Mouse (Mus musculus) NIH3T3 (cell line): ENCODE results near the gene Tiam1.

Experiments
- DNase-seq: peaks from one replicate; pipeline ENCODE4 v3.0.0-alpha.2; 2012; ENCODE audit warnings: low read depth

Gene Tiam1

DNA sequence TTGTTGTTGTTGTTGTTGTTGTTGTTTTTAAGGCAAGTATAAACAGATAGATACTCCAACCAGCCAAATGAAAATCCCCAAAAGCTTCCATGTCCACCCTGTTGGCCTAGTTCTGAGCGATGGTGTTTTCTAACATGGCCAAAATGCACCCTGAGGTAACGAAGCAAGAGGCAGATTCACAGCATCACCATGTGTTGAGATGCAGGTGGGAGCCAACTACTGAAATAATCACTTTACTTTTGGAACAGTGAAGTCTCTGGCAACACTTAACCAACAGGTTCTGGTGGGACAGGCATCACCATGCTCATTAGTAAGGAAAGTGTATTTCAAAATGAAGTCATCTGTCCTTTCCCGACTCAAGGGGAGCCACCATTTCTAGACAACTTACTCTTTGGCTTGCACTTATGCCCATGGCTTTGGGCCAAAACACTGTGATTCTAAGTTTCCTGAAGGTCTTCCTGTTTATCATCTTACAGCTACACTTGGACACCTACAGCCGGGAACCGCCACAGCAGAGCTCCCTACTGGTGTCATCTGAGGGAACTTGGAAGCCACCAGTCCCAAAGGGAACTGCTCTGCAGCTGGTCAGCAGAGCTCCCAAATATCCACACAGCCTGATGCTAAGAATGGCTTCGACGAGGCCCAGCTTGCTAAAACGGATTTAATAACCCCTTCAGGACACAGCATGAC is 230.7 kb downstream of the Tiam1 start:
- no peak for DNase-seq

GRCm38 (mm10) chr16:89909393-89910068 is 234.0 kb downstream of the Tiam1 start:
- no peak for DNase-seq

DNA sequence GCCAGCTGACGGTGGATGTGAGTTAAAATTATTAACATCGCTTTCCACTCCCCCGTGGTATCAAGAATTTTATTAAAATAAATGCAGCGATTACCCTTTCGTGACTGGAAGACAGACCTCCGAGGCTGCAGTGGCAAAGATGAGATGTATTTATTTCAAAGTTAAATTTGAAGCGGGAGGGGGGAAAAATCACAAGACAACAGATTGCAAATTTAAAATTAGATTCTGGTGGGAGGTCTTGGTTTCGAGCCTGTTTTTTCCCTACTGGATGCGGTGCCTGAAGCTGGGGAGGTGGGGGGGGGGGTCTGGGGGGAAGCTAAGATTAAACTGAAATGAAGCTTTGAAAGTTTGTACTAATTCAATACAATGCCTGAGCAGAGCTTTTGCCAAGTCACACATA is 235.9 kb downstream of the Tiam1 start:
- DNase-seq = no peak

GRCm38 (mm10) chr16:89906909-89907308 is 236.7 kb downstream of the Tiam1 start:
- peak; percentile 62 for DNase-seq

DNA sequence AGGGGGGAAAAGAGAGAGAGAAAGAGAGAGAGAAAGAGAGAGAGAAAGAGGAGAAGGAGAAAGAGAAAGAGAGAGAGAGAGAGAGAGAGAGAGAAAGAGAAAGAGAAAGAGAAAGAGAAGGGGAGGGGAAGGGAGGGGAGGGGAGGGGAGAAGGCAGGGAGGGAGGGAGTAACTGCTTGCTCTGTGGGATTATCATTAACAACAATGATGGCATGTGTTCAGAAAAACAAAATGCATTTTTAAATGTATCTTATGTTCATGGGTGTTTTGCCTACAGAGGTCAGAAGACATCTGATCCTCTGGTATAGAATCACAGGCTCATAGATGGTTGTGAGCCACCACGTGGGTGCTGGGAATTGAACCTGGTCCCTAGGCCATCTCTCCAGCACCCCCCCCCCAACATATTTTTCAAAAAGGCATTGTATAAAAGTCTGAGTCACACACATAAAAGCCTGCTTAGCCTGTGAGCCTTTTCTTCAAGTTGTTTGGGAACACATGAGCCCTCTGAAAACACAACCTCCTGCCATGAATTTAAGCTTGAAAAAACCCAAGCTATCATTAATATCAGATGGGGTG is 237.8 kb downstream of the Tiam1 start:
- DNase-seq = no peak

DNA sequence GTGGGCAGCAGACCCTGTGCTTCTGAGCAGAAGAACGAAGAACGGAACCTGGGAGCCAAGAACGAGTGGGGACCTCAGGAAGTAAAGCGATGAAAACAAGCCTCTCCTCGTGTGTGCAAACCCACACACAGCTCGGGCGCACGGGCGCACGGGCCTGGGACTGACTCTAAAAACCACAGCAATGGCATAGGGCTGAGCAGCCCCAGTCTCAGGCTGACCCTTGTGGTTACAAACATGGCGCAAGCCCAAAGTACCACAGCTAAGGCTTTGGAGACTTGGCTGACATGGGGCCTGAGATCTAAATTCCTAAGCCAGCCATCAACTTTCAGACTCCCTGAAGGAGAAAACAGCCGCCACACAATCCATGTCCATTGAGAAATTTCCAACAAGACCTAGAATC is 239.4 kb downstream of the Tiam1 start:
- peak; percentile 16 for DNase-seq

- no peak for DNase-seq
Observed at GRCm38 (mm10) chr16:89902578-89903304, 240.8 kb downstream of the Tiam1 start.

DNA sequence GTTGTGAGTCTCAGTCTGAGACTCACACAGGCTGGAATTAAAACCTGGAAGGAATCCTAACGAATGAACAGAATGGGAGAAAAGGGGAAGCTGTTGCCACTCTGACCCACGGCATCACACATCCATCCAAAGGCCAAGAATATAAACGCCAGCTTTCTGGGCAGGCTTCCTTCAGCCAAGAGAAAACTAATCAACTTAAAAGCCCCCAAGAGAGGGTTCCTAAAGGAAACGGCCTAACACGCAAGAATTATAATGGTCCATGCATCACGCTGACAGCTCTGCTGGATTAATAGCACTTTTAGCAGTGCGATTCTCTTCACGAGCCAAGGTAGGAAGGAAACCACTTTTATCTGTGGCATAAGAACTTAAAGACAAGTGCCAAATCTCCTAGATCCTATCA is 242.9 kb downstream of the Tiam1 start:
- no peak for DNase-seq

DNA sequence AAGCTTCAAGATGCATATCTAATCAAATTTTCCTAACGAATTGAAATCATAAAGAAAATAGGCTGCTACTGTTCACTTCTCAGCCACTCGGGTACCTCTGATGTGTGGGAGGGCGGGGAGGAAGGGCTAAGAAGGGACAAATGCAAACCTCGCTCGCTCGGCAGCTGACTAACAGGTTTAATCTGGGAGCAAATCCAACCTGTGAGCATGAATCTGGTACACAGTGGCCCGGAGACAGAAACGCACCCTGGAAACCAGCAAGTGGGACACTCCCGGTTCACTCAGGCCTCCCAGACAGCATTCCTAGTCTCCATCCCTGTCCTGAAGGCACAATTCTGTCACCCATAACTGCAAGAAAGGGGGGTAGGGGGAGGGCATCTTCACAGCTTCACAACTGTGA is 244.4 kb downstream of the Tiam1 start:
- no peak for DNase-seq

GRCm38 (mm10) chr16:89898299-89898625 is 245.3 kb downstream of the Tiam1 start:
- no peak for DNase-seq

DNA sequence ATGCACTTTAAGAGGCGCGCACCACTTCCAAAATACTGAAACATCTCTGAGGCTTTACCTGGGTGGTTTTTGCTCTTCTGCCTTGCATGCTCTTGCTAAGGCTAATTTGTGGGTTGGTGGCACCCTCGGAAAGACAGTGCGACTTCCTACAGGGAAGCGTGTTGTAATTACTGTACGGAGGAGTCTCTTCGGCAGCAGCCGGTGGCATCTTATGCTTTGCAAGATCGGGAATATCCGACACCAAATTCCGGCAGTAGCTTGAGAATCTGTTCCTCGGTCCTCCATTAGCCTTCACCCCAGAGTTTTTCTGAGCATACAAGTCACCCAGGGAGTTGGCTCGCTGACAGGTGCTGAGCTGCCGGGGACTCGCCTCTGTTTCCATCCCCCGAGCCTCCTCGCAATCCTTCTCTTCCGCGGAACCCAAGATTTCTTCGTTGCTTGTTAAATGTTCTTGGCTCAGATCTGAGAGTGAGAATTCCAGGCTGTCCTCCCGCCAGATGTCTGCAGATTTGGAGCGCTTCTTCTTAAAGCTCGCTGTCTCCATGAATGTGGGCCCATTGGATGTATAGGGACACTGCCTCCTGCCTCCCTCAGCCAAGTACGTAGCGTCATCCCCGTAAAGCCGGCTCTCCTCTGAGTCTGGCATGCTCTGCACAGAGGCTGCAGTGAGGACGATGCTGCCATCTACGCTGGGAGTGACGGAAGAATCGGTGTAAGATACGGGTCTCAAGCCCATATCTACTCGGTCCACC is 245.8 kb downstream of the Tiam1 start:
- no peak for DNase-seq

- no peak for DNase-seq
Observed at GRCm38 (mm10) chr16:89896885-89897546, 246.6 kb downstream of the Tiam1 start.

- DNase-seq = no peak
Observed at GRCm38 (mm10) chr16:89896392-89896791, 247.2 kb downstream of the Tiam1 start.

- peak; percentile 14 for DNase-seq
Observed at GRCm38 (mm10) chr16:89895283-89895682, 248.3 kb downstream of the Tiam1 start.

GRCm38 (mm10) chr16:89894816-89895215 is 248.8 kb downstream of the Tiam1 start:
- peak; percentile 28 for DNase-seq

DNA sequence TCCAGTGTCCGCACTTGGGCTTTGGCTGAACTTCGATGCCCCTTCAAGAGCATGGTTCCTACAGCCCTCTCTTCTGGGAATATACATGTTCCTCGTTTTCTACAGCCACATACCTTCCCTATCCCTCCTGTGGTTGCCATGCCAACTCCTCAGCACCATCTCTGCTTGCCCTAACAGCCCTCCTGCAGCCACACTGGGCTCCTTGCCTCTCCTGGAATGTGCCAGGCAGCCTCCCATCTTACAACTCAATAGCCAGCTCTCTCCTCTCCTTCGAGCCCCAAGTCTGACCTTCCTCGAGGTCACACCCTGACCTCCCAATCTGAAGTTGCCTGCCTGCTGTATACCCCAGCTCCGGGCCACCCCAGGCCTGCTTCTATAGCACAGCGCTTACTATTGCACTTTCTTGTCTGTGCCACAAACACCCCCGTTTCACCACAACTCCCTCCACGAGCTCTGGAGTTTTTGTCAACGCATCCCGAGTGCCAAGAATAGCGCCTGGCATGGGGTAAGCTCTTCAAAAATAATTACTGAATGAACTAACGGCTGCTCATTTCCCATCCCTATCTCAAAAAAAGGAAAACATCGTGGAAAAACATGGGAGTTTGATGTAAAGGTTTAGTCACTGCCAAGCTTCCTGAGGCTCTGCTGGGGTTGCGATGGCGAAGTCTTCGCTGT is 252.9 kb downstream of the Tiam1 start:
- no peak for DNase-seq

DNA sequence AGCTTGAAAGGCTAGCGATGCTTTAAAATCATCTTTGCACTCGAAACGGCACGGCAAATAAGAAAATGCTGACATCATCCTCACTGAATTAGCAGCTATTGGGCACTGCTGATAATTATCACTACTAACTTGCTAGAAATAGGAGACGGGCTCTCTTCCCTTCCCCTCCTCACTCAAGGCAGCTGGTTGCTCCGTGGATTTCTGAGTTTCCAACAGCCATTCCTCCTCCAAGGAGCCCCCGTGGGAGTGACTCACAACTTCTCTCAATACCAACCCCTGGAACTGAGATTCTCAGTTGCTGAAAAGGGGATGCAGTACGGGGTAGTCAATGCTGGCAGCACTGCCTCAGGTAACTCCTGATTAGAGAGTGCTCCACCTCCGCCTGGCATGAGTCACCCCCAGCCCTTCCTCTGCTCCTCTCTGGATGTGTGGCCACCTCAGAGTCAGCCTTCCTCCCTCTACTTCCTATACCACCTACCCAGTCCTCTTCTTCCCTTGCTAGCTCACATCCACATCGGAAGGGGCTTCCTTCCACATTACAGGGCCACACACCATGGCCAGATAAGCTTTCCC is 253.6 kb downstream of the Tiam1 start:
- peak; percentile 16 for DNase-seq

DNA sequence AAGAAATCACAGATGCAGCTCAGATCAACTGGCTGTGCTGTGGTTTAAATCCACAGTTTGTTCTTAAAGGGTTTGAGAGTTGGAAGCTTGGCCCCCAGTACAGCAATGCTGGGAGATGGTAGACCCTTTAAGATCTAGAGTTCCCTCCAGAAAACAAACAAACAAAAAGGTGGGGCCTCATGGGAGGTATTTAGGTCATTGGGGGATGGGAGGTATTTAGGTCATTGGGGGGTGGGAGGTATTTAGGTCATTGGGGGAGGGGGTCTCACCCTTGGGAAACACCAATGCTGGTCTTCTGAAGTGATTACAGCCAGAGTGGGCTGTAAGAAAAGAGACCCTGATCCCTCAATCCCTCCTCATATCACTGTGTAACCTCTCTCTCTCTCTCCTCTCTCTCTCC is 257.0 kb downstream of the Tiam1 start:
- no peak for DNase-seq

- no peak for DNase-seq
Observed at GRCm38 (mm10) chr16:89885661-89886060, 257.9 kb downstream of the Tiam1 start.

DNA sequence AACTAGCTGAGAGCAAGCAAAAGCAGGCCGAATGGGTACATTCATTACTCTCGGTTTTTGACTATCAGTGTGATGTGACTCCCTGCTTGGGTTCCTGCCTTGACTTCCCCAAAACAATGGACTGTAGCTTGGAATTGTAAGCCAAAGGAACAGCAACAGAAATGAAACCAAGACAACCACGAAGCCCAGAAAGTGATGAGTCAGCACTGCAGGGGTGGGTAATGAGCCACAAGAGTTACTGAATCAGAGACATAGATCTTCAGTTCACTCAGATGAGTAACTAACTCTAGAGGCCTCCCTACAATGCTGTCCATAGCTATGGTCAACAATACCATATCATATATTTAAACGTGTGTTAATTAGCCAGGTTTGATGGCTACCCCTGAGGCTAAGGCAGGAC is 259.7 kb downstream of the Tiam1 start:
- peak; percentile 38 for DNase-seq
